Mouse (Mus musculus) hindbrain, embryonic 13.5 days (tissue): Measurements from ENCODE around the gene Pkp4. TPM values are rescaled to one million over a fixed set of nuclear protein-coding genes. Genes with fewer than 3 reads are reported as not detected.

Experiments used
- ATAC-seq: fragments of 200-750 bp; cut with Nextera tagmentation; 2 replicates; pipeline ENCODE4 v1.8.0; 2017; ENCODE audit warnings: moderate TSS enrichment; ENCODE audit not compliant: low FRiP score
- H3K27ac ChIP-seq: fragments of 300-500 bp; sonication (generic); 2 replicates; pipeline ENCODE4 v1.5.1; 2015; ENCODE audit warnings: inconsistent platforms, mild to moderate bottlenecking, moderate library complexity
- H3K27me3 ChIP-seq: fragments of 300-500 bp; sonication (generic); 2 replicates; pipeline ENCODE4 v1.6.1; 2015; ENCODE audit warnings: mild to moderate bottlenecking, inconsistent platforms
- H3K36me3 ChIP-seq: fragments of 300-500 bp; sonication (generic); 2 replicates; pipeline ENCODE4 v1.6.1; 2015; ENCODE audit warnings: mild to moderate bottlenecking, inconsistent platforms
- H3K4me1 ChIP-seq: fragments of 300-500 bp; sonication (generic); replicated peaks from 2 replicates; pipeline ENCODE4 v1.6.1; 2015; ENCODE audit warnings: inconsistent platforms
- H3K4me2 ChIP-seq: fragments of 300-500 bp; sonication (generic); 2 replicates; pipeline ENCODE4 v1.6.1; 2015; ENCODE audit warnings: inconsistent platforms, mild to moderate bottlenecking, moderate library complexity
- H3K4me3 ChIP-seq: fragments of 300-500 bp; sonication (generic); 2 replicates; pipeline ENCODE4 v1.5.1; 2015; ENCODE audit warnings: mild to moderate bottlenecking, inconsistent platforms
- H3K9ac ChIP-seq: fragments of 300-500 bp; sonication (generic); 2 replicates; pipeline ENCODE4 v1.6.1; 2015; ENCODE audit warnings: mild to moderate bottlenecking, inconsistent platforms
- H3K9me3 ChIP-seq: fragments of 300-500 bp; sonication (generic); 2 replicates; pipeline ENCODE4 v1.6.1; 2016; ENCODE audit warnings: inconsistent platforms
- WGBS: fragments of 180-500 bp; shearing (Covaris S2); methylation state at CpG from one replicate; pipeline ENCODE4 v1.1.7; 2015; 5-methylcytosine and 5-hydroxymethylcytosine counted together
- polyA plus RNA-seq: library from polyadenylated mRNA; unstranded; fragments of >200 nt; fragmentation: Nextera tagmentation; extraction: Ambion mirVana; gene quantifications from 2 replicates; pipeline ENCODE4 v1.2.1, GENCODE M21; 2015

Gene Pkp4
- polyA plus RNA-seq, 1 experiment from 2014 or later = 18.3 TPM

DNA sequence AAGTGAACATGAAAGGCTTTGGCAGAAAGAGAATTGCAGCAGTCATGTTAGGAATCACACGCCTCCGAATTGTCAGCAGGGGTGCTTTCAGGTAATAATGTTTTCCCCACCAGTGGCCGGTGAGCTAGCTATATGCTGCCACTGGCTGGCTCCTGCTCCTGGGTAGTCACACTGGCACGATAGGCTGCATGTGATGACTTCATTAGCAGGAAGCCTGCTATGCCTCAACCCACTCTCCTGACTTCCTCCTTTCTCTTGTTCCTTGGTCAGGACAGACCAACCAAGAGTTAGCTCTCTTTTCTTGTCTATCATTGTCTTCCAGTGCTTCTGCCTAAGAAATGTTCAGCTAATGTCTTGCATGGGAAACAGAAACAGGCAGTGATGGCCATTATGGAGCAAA lies 171.9 kb downstream of the Pkp4 start:
- H3K36me3 ChIP-seq = peaks cover 11% of the 10 kb centered on the region
- 80% methylated on average over 4 of the region's 4 CpGs for WGBS
- ATAC-seq = no peak

DNA sequence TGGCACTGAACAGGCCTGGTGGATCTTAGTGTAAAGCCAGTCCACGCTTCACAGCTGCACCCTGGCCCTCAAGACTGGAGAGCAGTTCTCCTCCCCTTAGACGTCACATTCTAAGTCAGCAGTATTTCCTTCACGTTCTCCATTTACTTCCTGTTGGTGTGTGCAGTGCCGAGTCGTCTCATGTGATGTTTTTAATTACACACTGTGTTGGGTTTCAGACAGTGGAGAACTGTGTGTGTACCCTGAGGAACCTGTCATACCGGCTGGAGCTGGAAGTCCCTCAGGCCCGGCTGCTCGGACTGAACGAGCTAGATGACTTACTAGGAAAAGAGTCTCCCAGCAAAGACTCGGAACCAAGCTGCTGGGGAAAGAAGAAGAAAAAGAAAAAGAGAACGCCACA lies 177.9 kb downstream of the Pkp4 start:
- H3K4me3 ChIP-seq = no peak overlapping the region
- 84% methylated on average over 11 of the region's 11 CpGs for WGBS
- H3K9me3 ChIP-seq = no peaks in the 10 kb centered on the region
- ATAC-seq = no peak
- no peaks in the 10 kb centered on the region for H3K4me1 ChIP-seq
- peaks cover 48% of the 10 kb centered on the region for H3K36me3 ChIP-seq
- no peak overlapping the region for H3K4me2 ChIP-seq
- H3K9ac ChIP-seq = no peak overlapping the region
- 0 out of 2 replicates have a peak overlapping the region, but pooled peaks have one; percentile 13 for H3K27ac ChIP-seq
- H3K27me3 ChIP-seq = no peaks in the 10 kb centered on the region

More for the DNA sequence above, 171.9 kb downstream of the Pkp4 start:
- H3K27me3 ChIP-seq = no peaks in the 10 kb centered on the region
- H3K27ac ChIP-seq = no peak overlapping the region
- no peak overlapping the region for H3K4me2 ChIP-seq
- no peak overlapping the region for H3K9ac ChIP-seq
- peaks cover 5% of the 10 kb centered on the region; the same call in 1 of the 2 replicates for H3K4me1 ChIP-seq
- no peaks in the 10 kb centered on the region for H3K9me3 ChIP-seq
- H3K4me3 ChIP-seq = no peak overlapping the region

DNA sequence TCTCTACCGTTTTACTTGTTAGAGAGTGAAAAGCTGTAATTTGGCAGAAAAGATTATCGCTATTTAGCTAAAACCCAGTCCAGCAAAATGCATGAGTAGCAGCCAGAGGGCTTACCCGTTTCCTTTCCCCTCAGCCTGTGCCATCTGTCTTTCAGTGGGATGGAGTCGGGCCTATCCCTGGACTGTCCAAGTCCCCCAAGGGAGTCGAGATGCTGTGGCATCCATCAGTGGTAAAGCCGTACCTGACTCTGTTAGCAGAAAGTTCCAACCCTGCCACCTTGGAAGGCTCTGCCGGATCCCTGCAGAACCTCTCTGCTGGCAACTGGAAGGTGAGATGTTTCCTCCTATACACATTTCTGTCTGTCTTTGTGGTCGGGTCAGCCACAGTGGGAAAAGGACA lies 178.3 kb downstream of the Pkp4 start:
- H3K9ac ChIP-seq = no peak overlapping the region
- H3K36me3 ChIP-seq = peaks cover 50% of the 10 kb centered on the region
- ATAC-seq = no peak
- H3K4me3 ChIP-seq = no peak overlapping the region
- H3K4me1 ChIP-seq = no peaks in the 10 kb centered on the region
- no peak overlapping the region for H3K4me2 ChIP-seq
- no peaks in the 10 kb centered on the region for H3K9me3 ChIP-seq
- H3K27ac ChIP-seq = no peak overlapping the region
- H3K27me3 ChIP-seq = no peaks in the 10 kb centered on the region
- 93% methylated on average over 8 of the region's 8 CpGs for WGBS

DNA sequence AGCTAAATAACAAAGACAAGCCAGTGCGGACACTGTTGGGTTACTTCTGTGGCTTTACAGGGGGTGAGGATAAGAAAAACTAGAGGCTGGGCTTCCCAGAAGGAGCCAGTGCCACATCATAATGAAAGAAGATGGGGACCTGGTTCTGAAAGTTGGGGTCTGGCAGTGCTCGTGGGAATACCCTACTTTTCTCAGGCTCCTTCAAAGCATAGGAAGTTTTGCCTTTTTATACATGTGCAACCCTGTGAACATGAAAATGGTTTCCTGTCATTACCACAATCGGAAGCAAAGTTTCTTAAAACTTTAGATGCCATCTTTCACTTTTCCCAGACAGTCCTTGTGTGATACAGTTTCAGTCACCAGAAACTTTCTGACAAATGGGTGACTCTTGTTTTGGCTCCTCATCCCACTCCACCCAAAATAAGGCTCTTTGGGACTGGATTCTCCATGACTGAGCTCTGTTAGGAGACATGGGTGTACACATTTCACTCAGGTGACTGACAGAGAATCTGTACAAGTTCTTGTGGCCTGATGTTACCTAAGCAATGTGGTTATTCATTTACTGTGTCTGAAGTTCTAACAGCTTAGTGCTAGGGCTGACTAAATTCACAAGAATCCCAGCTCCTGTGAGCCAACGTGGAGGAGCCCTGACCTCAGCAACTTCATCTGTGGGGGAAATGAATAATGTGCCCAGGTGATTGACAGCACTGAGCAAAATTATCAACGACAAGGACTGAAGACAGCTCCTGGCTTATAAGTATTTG lies 179.3 kb downstream of the Pkp4 start:
- 90% methylated on average over 5 of the region's 5 CpGs for WGBS
- no peak for ATAC-seq
- Histone ChIP-seq H3K36me3 (peaks cover 57% of the 10 kb centered on the region), H3K9me3 (no peaks in the 10 kb centered on the region), H3K9ac (no peak overlapping the region), H3K27ac (no peak overlapping the region), H3K4me2 (no peak overlapping the region), H3K4me1 (no peaks in the 10 kb centered on the region), H3K4me3 (no peak overlapping the region), H3K27me3 (no peaks in the 10 kb centered on the region)

DNA sequence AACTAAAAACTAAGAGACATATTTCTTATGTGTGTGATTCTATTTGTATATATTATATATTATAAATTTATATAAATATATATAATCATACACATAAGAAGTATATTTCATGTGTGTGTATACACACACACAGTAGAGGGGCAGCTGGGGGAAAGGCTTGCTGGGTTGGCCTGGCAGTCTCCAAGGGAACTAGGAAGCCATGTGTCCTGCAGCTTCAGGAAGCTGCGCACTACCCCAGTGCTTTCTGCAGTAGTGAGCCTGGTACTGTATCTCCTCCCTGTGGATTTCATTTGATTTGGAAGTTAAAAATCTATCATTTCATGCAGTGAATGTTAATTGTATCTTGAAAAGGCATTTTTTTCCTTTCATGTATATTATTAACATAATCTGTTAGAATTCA lies 180.2 kb downstream of the Pkp4 start:
- Histone ChIP-seq H3K27ac (no peak overlapping the region), H3K4me2 (no peak overlapping the region), H3K27me3 (no peaks in the 10 kb centered on the region), H3K4me3 (no peak overlapping the region), H3K9ac (no peak overlapping the region), H3K36me3 (peaks cover 65% of the 10 kb centered on the region), H3K4me1 (no peaks in the 10 kb centered on the region), H3K9me3 (no peaks in the 10 kb centered on the region)
- WGBS = 91% methylated on average over 1 of the region's 1 CpGs
- no peak for ATAC-seq

DNA sequence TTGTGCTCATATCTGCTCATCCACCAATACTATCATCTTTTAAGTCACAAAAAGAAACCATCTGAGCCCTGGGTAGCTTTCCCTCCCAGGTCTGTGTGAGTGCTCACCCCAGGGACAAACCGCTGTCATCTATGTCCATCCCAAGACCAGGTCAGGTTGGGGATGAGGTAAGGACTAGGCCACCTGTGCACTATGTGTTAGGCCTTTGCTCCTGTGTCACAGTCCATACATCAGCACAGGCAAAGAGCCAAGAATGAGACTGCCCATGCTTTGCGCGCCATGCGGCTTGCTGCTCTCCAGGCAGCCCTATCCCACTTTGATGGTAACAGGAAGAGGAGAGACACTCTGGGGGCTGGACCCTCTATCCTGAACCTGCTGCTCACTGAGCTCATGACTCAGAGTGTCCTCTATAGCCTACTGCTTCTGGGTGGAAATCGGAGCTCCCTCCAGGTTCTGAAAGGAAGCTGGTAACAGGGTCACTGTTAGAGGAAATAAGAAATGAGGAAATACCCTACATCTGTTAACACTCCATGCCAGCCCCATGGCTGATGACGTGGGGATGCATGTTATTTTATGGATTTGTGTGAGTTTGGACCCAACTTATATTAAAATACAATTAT lies 182.1 kb downstream of the Pkp4 start:
- H3K4me1 ChIP-seq = peaks cover 5% of the 10 kb centered on the region; the same call in 1 of the 2 replicates
- 91% methylated on average over 6 of the region's 6 CpGs for WGBS
- no peaks in the 10 kb centered on the region for H3K9me3 ChIP-seq
- H3K4me3 ChIP-seq = no peak overlapping the region
- no peak overlapping the region for H3K27ac ChIP-seq
- no peak overlapping the region for H3K4me2 ChIP-seq
- H3K27me3 ChIP-seq = no peaks in the 10 kb centered on the region
- ATAC-seq = no peak
- H3K9ac ChIP-seq = no peak overlapping the region
- H3K36me3 ChIP-seq = peaks cover 62% of the 10 kb centered on the region

DNA sequence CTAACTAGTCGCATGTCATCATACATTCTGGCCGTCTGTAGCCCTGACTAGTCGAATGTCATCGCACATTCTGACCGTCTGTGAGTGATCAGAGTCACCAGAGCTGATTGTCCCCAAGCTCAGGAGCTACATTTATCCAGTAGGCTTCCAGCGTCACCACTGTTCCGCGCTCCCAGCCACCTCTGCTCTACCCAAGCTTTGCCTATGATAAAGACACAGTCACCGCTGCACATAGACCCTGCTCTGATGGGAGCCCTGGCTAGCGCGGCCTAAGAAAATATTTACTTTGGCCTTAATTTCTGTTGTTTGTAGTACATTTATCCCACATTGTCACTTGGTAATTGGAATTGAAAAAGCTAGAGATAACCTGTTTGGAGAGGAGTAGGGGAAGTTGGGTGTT lies 183.2 kb downstream of the Pkp4 start:
- Histone ChIP-seq H3K27me3 (no peaks in the 10 kb centered on the region), H3K27ac (no peak overlapping the region), H3K36me3 (peaks cover 64% of the 10 kb centered on the region), H3K4me2 (no peak overlapping the region), H3K4me1 (peaks cover 5% of the 10 kb centered on the region; the same call in 1 of the 2 replicates), H3K9me3 (no peaks in the 10 kb centered on the region), H3K9ac (no peak overlapping the region), H3K4me3 (no peak overlapping the region)
- WGBS = 91% methylated on average over 11 of the region's 11 CpGs
- ATAC-seq = no peak

DNA sequence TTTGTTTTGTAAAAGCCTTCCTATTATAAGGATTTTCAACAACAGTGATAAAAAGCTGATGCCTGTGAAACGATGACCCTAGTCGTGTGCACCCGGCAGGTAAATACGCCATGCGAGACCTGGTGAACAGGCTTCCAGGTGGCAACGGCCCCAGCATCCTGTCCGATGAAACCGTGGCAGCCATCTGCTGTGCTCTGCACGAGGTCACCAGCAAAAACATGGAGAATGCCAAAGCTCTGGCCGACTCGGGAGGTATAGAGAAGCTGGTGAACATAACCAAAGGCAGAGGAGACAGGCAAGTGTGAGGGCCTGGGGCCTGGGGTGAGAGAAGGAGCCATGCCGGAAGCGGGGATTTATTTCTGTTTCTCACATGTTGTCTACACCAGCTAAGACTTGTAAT lies 184.0 kb downstream of the Pkp4 start:
- Histone ChIP-seq H3K9ac (no peak overlapping the region), H3K36me3 (peaks cover 63% of the 10 kb centered on the region)

DNA sequence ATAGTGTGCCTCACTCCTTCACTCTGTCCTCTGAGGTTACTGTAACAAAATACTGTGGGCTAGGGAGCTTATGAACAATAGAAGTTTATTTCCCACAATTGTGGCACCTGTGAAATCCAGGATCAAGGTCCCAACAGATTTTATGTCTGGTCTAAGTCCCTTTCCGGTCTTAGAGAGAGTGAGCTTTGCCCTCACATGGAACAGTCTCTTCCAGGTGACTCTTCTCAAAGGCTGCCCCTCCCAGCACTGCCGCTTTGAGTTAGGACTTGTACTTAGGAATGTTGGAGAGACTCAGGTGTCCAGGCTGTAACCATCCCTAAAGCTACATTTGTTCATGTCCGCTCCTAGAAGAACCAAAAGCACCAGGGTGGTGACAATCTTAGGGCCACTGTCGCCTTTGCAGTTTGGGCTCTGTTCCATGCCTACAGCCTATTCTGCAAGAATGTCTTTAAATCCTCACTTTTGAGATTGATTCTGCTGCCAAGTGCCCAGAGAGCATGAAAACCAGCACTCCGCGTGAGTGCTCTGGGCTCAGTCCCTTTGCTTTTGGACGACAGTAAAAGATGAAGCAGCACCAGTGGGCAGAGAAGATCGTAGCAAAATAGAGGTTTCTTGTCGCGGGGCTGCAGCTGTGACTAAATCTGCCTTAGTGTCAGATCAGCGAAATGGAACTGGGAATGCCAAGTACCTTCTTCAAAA lies 184.6 kb downstream of the Pkp4 start:
- Histone ChIP-seq H3K4me2 (no peak overlapping the region), H3K36me3 (peaks cover 58% of the 10 kb centered on the region), H3K4me1 (peaks cover 8% of the 10 kb centered on the region), H3K9ac (no peak overlapping the region), H3K4me3 (no peak overlapping the region), H3K9me3 (no peaks in the 10 kb centered on the region), H3K27me3 (no peaks in the 10 kb centered on the region), H3K27ac (no peak overlapping the region)
- 90% methylated on average over 11 of the region's 11 CpGs for WGBS
- ATAC-seq = no peak

More for the DNA sequence above, 184.0 kb downstream of the Pkp4 start:
- Histone ChIP-seq H3K27ac (no peak overlapping the region), H3K4me3 (no peak overlapping the region), H3K27me3 (no peaks in the 10 kb centered on the region), H3K9me3 (no peaks in the 10 kb centered on the region), H3K4me2 (no peak overlapping the region), H3K4me1 (peaks cover 5% of the 10 kb centered on the region; the same call in 1 of the 2 replicates)
- ATAC-seq = no peak
- 98% methylated on average over 13 of the region's 13 CpGs for WGBS

DNA sequence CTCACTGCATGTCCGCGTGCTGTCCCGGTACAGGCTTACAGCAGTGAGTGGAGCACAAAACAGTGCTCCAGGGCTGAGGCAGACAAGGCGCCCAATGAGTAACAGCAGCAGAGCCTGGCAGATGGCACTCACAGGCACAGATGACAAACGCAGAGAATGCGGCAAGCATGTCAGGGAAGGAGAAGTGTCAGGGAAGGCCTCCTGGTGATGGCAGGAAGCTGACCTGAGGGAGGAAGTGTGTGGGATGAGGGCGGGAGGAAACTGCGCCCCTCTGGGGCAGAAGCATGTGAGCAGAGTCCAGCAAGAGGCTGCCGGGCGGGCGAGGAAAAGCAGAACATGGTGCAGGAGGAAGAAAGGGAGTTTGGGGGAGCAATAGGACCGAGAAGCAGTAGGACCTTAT lies 185.8 kb downstream of the Pkp4 start:
- H3K9ac ChIP-seq = no peak overlapping the region
- WGBS = 76% methylated on average over 12 of the region's 12 CpGs
- ATAC-seq = no peak
- no peaks in the 10 kb centered on the region for H3K27me3 ChIP-seq
- H3K4me1 ChIP-seq = peaks cover 18% of the 10 kb centered on the region
- no peaks in the 10 kb centered on the region for H3K9me3 ChIP-seq
- H3K4me2 ChIP-seq = no peak overlapping the region
- H3K27ac ChIP-seq = no peak overlapping the region
- no peak overlapping the region for H3K4me3 ChIP-seq
- H3K36me3 ChIP-seq = peaks cover 59% of the 10 kb centered on the region

DNA sequence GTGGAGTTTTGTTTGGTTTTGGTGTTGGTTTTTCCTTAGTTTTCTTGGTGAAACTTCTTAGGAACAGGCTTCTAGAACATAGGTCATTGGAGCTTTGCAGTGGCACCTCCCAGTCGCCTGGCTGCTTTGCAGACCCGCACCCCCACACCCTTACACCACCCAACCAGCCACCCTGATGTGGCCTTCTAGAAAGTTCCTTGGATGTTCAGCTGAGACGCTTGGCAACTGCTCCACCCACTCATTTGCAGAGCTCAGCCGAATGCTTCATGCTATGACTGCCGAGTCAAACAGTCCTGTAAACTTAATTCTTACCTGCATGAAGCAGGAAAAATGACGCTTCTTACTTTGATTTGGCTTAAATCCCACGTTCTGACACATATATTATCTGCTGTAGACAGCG lies 187.9 kb downstream of the Pkp4 start:
- peaks cover 43% of the 10 kb centered on the region for H3K36me3 ChIP-seq
- H3K27me3 ChIP-seq = no peaks in the 10 kb centered on the region
- no peaks in the 10 kb centered on the region for H3K9me3 ChIP-seq
- no peak for ATAC-seq
- no peak overlapping the region for H3K4me2 ChIP-seq
- H3K4me3 ChIP-seq = no peak overlapping the region
- H3K4me1 ChIP-seq = peaks cover 29% of the 10 kb centered on the region
- H3K27ac ChIP-seq = no peak overlapping the region
- H3K9ac ChIP-seq = no peak overlapping the region
- WGBS = 87% methylated on average over 8 of the region's 8 CpGs

DNA sequence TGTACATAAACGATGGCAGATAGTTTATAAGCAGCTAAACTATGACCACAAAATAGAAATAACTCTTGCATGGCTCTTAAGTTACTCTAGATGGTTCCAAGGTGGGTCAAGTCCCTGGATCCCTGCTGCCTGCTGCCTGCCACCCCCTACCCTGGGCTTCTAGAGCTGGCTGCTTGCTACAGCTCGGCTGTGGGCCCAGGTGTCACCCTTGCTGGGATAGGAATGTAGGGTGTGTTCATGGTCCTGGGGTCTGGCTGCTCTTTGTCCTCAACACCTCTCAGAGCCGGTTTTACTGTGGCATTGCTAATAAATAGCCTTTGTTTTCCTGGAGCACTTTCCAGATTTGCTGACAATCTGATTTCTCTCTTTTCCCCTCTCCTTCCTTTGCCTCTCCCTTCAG lies 189.4 kb downstream of the Pkp4 start:
- Histone ChIP-seq H3K4me3 (no peak overlapping the region), H3K9ac (peak overlapping the region; percentile 19; the same call in 1 of the 2 replicates), H3K4me2 (no peak overlapping the region), H3K36me3 (peaks cover 45% of the 10 kb centered on the region), H3K27me3 (no peaks in the 10 kb centered on the region), H3K9me3 (no peaks in the 10 kb centered on the region), H3K4me1 (peaks cover 29% of the 10 kb centered on the region), H3K27ac (peak overlapping the region; percentile 31)
- no peak for ATAC-seq
- 68% methylated on average over 3 of the region's 3 CpGs for WGBS
